Mouse (Mus musculus) thymus, adult 2 months (tissue): Measurements from ENCODE around the gene Prkce.

Experiments used
- CTCF ChIP-seq: fragments of 200-500 bp; IDR thresholded peaks from 2 replicates; pipeline ENCODE4 v1.5.1; 2012; ENCODE audit warnings: mild to moderate bottlenecking, control low read depth, low read length, moderate library complexity, borderline replicate concordance; ENCODE audit not compliant: control insufficient read depth, poor library complexity, insufficient read depth; ENCODE audit errors: extremely low read depth
- POLR2A ChIP-seq: fragments of 200-500 bp; IDR thresholded peaks from 2 replicates; pipeline ENCODE4 v1.6.1; 2012; ENCODE audit warnings: mild to moderate bottlenecking, low read length, control low read depth, moderate library complexity; ENCODE audit not compliant: control insufficient read depth, poor library complexity, insufficient read depth; ENCODE audit errors: extremely low read depth

DNA sequence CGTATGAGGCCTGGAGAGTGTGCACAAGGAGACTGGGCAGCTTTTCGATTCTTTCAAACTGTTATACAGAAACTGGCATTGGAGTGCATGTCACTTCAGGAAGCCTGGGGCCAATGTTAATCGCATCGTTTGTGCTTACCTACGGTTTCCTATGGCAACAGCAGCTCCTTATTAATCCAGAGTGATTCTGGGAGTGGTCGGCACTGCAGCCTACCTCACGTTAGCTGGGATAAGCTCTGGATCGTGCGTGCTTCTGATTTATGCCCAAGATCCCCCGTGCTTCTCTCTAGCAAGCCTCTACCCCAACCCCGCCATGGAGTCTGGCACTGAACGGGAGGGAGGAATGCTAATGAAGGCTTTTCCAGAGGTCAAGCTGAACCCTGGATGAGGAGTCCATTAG lies 242.9 kb downstream of the Prkce start:
- TF ChIP-seq CTCF (no peak), POLR2A (no peak)
